Comparison of ENCODE assay signal across 8 mouse cellular contexts in genomic region chr8:95302410-95302809, GRCm38 (mm10). TPM values are rescaled to one million over a fixed set of nuclear protein-coding genes. Genes with fewer than 3 reads are reported as not detected.
DNase-seq lines count a peak whose midpoint lies in the region; ATAC-seq and TF ChIP-seq lines count a peak whose summit lies in the region.

No protein-coding gene starts in this region.

- no peaks in the 10 kb centered on the region for H3K9me3 ChIP-seq in ES-E14 (ENCODE audit: control insufficient read depth, insufficient read depth, low read depth, low read length)
- H3K9me3 ChIP-seq in kidney, embryonic 15.5 days (replicated peaks) = no peaks in the 10 kb centered on the region
- no peaks in the 10 kb centered on the region for H3K9me3 ChIP-seq in stomach, postnatal 0 days (ENCODE audit: control insufficient read depth, low read length)

- ATAC-seq in kidney, embryonic 15.5 days (replicated peaks; ENCODE audit: low FRiP score) = 0 out of 2 replicates have a peak, but pooled peaks have one; percentile 25
- no peak for ATAC-seq in stomach, postnatal 0 days (ENCODE audit: low FRiP score, low TSS enrichment)
- no peak for ATAC-seq in cerebellum, adult (ENCODE audit: insufficient number of reproducible peaks, low FRiP score, low TSS enrichment)

- WGBS in kidney, embryonic 15.5 days = 23% methylated on average over 5 of the region's 5 CpGs
- 25% methylated on average over 5 of the region's 5 CpGs for WGBS in stomach, postnatal 0 days

- in situ Hi-C loops in ES-E14 (cut with MboI; ENCODE audit: low sequenced_read_pairs in 2 of 2, unreplicated experiment in 2 of 2) = no loop called here

- H3K9ac ChIP-seq in ES-E14 (ENCODE audit: insufficient read depth, low read depth, low read length, poor library complexity, severe bottlenecking) = no peak overlapping the region
- H3K9ac ChIP-seq in kidney, embryonic 15.5 days = no peak overlapping the region
- no peak overlapping the region for H3K9ac ChIP-seq in stomach, postnatal 0 days (ENCODE audit: low read length)

- TF ChIP-seq EP300 in stomach, postnatal 0 days (optimal IDR thresholded peaks at IDR 0.05) = no peak

- H3K27ac ChIP-seq in left cerebral cortex, adult 2 months = no peak overlapping the region
- H3K27ac ChIP-seq in ES-E14 (ENCODE audit: insufficient read depth, low read depth, low read length, poor library complexity, severe bottlenecking) = no peak overlapping the region
- H3K27ac ChIP-seq in kidney, embryonic 15.5 days = no peak overlapping the region
- H3K27ac ChIP-seq in stomach, postnatal 0 days (replicated peaks) = no peak overlapping the region

- no peak for DNase-seq in left cerebral cortex, adult 2 months (ENCODE audit: extremely low spot score in 1 of 2, low spot score in 2 of 2)
- no peak for DNase-seq in left cerebral cortex, postnatal 14 days (ENCODE audit: low spot score in 2 of 2)
- peak; percentile 34 for DNase-seq in ES-E14 (ENCODE audit: low read depth, low spot score)
- DNase-seq in c-Kit-negative CD71-positive TER-119-positive erythroid progenitor cells, embryonic 14.5 days (ENCODE audit: low read depth, low spot score) = peak; percentile 20
- peak; percentile 57 for DNase-seq in stomach, postnatal 0 days (ENCODE audit: low spot score)
- no peak for DNase-seq in right cerebral cortex, postnatal 14 days

- H3K4me1 ChIP-seq in ES-E14 (ENCODE audit: control insufficient read depth in 2 of 2, insufficient read depth in 2 of 2, low read length in 2 of 2, poor library complexity in 1 of 2) = no peaks in the 10 kb centered on the region
- no peaks in the 10 kb centered on the region for H3K4me1 ChIP-seq in kidney, embryonic 15.5 days
- no peaks in the 10 kb centered on the region for H3K4me1 ChIP-seq in stomach, postnatal 0 days (replicated peaks; ENCODE audit: control insufficient read depth, insufficient read depth)

- H3K36me3 ChIP-seq in ES-E14 (ENCODE audit: control insufficient read depth, insufficient read depth, low read length, poor library complexity, severe bottlenecking) = no peaks in the 10 kb centered on the region
- H3K36me3 ChIP-seq in kidney, embryonic 15.5 days = no peaks in the 10 kb centered on the region
- H3K36me3 ChIP-seq in stomach, postnatal 0 days (ENCODE audit: control insufficient read depth, insufficient read depth, low read length) = no peaks in the 10 kb centered on the region

- H3K4me3 ChIP-seq in left cerebral cortex, adult 2 months = no peak overlapping the region
- no peak overlapping the region for H3K4me3 ChIP-seq in ES-E14 (ENCODE audit: insufficient read depth in 1 of 2, low read depth in 1 of 2, low read length in 2 of 2, poor library complexity in 1 of 2, severe bottlenecking in 1 of 2)
- H3K4me3 ChIP-seq in kidney, embryonic 15.5 days (replicated peaks) = no peak overlapping the region
- H3K4me3 ChIP-seq in stomach, postnatal 0 days (ENCODE audit: low read depth, low read length) = no peak overlapping the region

- H3K4me2 ChIP-seq in kidney, embryonic 15.5 days = no peak overlapping the region
- H3K4me2 ChIP-seq in stomach, postnatal 0 days (replicated peaks; ENCODE audit: low read depth) = no peak overlapping the region

- intact Hi-C loops in left cerebral cortex, adult 2 months (cut with DNase I) = loop anchor here (2.0 kb wide), 1 partner anchor 48 kb away; no protein-coding TSS in a partner anchor
- intact Hi-C loops in left cerebral cortex, postnatal 14 days (cut with DNase I) = loop anchor here (1.0 kb wide), 1 partner anchor 48 kb away; no protein-coding TSS in a partner anchor

- H3K27me3 ChIP-seq in kidney, embryonic 15.5 days = no peaks in the 10 kb centered on the region
- no peaks in the 10 kb centered on the region for H3K27me3 ChIP-seq in stomach, postnatal 0 days (ENCODE audit: control insufficient read depth, insufficient read depth, low read length)

- TF ChIP-seq CTCF in left cerebral cortex, adult 2 months (IDR thresholded peaks at IDR 0.05) = peak; percentile 71
- TF ChIP-seq CTCF in stomach, postnatal 0 days (IDR thresholded peaks at IDR 0.05; ENCODE audit: low read depth) = peak; percentile 85

TF ChIP-seq in ES-E14, 5 proteins besides CTCF, POLR2A, EP300 and RAD21:
- no peak for TF ChIP-seq MAFK (IDR thresholded peaks at IDR 0.05; ENCODE audit: insufficient read depth, low read depth, low read length)
- TF ChIP-seq ZC3H11A (IDR thresholded peaks at IDR 0.05; ENCODE audit: borderline replicate concordance, low read depth, low read length) = peak; percentile 50; the same call in 1 of the 2 replicates
- no peak for TF ChIP-seq HCFC1 (IDR thresholded peaks at IDR 0.05; ENCODE audit: borderline replicate concordance, insufficient read depth, low read length)
- TF ChIP-seq ZNF384 (IDR thresholded peaks at IDR 0.05; ENCODE audit: low read depth, low read length) = no peak

RNA-seq across cellular contexts. Expression of gene Cngb1, which starts 4.0 kb away (rescaled TPM):
- under 1 TPM; 0.23 to 0.56 TPM for total RNA-seq in left cerebral cortex, adult 2 months (2021)
- total RNA-seq in left cerebral cortex, postnatal 14 days (2021) = 1 to 10 TPM in 1 of 2 experiments, under 1 TPM in 1; 0.97 to 1.3 TPM
- total RNA-seq in ES-E14 (2012; rRNA removed) = 1.1 and 1.5 TPM in 2 replicates
- polyA plus RNA-seq in kidney, embryonic 15.5 days (2015; fragmentation: Nextera tagmentation; extraction: Ambion mirVana) = 0.44 and 0.81 TPM in 2 replicates
- polyA plus RNA-seq in stomach, postnatal 0 days (2015; fragmentation: Nextera tagmentation; extraction: Ambion mirVana) = 0.69 and 1.1 TPM in 2 replicates

RNA-seq across cellular contexts. Expression of gene Tepp, which starts 8.0 kb away (rescaled TPM):
- total RNA-seq in left cerebral cortex, adult 2 months (2021) = not detected
- under 1 TPM; 0.74 to 0.90 TPM for total RNA-seq in left cerebral cortex, postnatal 14 days (2021)
- 0.45 and 0.95 TPM in 2 replicates for total RNA-seq in ES-E14 (2012; rRNA removed)
- polyA plus RNA-seq in kidney, embryonic 15.5 days (2015; fragmentation: Nextera tagmentation; extraction: Ambion mirVana) = 0.33 TPM in 1 of 2 replicates, not detected in the other
- 0.19 TPM in 1 of 2 replicates, not detected in the other for polyA plus RNA-seq in stomach, postnatal 0 days (2015; fragmentation: Nextera tagmentation; extraction: Ambion mirVana)

RNA-seq across cellular contexts. Expression of gene Zfp319, which starts 29.3 kb away (rescaled TPM):
- 10 to 100 TPM; 16.6 to 17.7 TPM for total RNA-seq in left cerebral cortex, adult 2 months (2021)
- 10 to 100 TPM; 16.1 to 16.3 TPM for total RNA-seq in left cerebral cortex, postnatal 14 days (2021)
- 2.4 and 3.2 TPM in 2 replicates for total RNA-seq in ES-E14 (2012; rRNA removed)
- 8.6 and 9.6 TPM in 2 replicates for polyA plus RNA-seq in kidney, embryonic 15.5 days (2015; fragmentation: Nextera tagmentation; extraction: Ambion mirVana)
- 2.5 TPM in 2 replicates for polyA plus RNA-seq in stomach, postnatal 0 days (2015; fragmentation: Nextera tagmentation; extraction: Ambion mirVana)

RNA-seq across cellular contexts. Expression of gene Usb1, which starts 29.7 kb away (rescaled TPM):
- 10 to 100 TPM; 13.5 to 14.7 TPM for total RNA-seq in left cerebral cortex, adult 2 months (2021)
- total RNA-seq in left cerebral cortex, postnatal 14 days (2021) = 10 to 100 TPM; 14.4 to 19.3 TPM
- 18.6 and 25.9 TPM in 2 replicates for total RNA-seq in ES-E14 (2012; rRNA removed)
- polyA plus RNA-seq in kidney, embryonic 15.5 days (2015; fragmentation: Nextera tagmentation; extraction: Ambion mirVana) = 47.0 and 49.0 TPM in 2 replicates
- 21.5 and 24.6 TPM in 2 replicates for polyA plus RNA-seq in stomach, postnatal 0 days (2015; fragmentation: Nextera tagmentation; extraction: Ambion mirVana)

RNA-seq across cellular contexts. Expression of gene Mmp15, which starts 49.7 kb away (rescaled TPM):
- 10 to 100 TPM; 16.7 to 21.0 TPM for total RNA-seq in left cerebral cortex, adult 2 months (2021)
- 10 to 100 TPM; 23.7 to 27.4 TPM for total RNA-seq in left cerebral cortex, postnatal 14 days (2021)
- 5.0 and 5.4 TPM in 2 replicates for total RNA-seq in ES-E14 (2012; rRNA removed)
- 10.0 and 12.3 TPM in 2 replicates for polyA plus RNA-seq in kidney, embryonic 15.5 days (2015; fragmentation: Nextera tagmentation; extraction: Ambion mirVana)
- polyA plus RNA-seq in stomach, postnatal 0 days (2015; fragmentation: Nextera tagmentation; extraction: Ambion mirVana) = 19.0 and 21.7 TPM in 2 replicates

Comparison
In these comparisons a context has a peak if more than half of its experiments do, and no peak if none do; other contexts are left out.
1. DNase-seq: peak in ES-E14 (single experiment), c-Kit-negative CD71-positive TER-119-positive erythroid progenitor cells, embryonic 14.5 days (single experiment) and stomach, postnatal 0 days (single experiment); none in left cerebral cortex, adult 2 months (0 of 2), left cerebral cortex, postnatal 14 days (0 of 2) and right cerebral cortex, postnatal 14 days (single experiment).